Mouse (Mus musculus) urinary bladder, adult 18-20 months (tissue): ENCODE data around the gene Ubxn11.
"Not testable (repeated sequence)": the region's sequence is repeated elsewhere in the genome, so short reads cannot be mapped to it uniquely, and the experiment has no call there.

ENCODE experiments used
- DNase-seq, 2 experiments: peaks; one replicate each; pipeline ENCODE4 v3.0.0; 2022; ENCODE audit warnings: low spot score in 2 of 2, mixed read lengths in 2 of 2

Gene Ubxn11

DNA sequence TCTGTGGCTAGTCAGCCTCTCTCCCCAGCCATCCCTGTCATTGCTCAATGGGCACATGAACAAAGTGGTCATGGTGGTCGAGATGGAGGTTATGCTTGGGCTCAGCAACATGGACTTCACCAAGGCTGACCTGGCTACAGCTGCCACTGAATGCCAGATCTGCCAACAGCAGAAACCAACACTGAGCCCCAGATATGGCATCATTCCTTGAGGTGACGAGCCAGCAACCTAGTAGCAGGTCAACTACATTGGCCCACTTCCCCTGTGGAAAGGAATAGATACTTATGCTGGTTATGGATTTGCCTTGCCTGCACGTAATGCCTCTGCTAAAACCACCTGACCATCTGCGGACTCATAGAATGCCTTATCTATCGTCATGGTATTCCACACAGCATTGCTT, 41.9 kb downstream of the Ubxn11 start:
- not testable (repeated sequence) for DNase-seq

DNA sequence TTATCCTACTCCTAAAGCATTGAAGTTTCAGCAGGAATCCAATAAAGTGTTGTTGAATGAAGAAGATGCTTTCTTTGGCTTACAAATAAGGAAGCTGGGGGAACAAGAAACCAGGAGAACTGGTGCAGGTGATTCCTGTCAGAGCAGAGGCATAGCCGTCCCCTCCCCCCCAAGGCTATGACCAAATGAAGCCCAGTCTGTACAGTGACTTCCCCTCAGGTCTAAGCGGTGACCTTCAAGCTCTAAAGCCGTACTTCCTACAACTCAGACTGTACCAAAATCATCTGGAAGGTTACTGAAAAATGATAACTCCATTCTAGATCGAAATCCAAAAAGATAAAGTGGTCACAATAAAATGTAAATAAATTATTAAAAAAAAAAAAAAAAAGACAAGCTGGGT, 47.0 kb downstream of the Ubxn11 start:
- DNase-seq: no peak

DNA sequence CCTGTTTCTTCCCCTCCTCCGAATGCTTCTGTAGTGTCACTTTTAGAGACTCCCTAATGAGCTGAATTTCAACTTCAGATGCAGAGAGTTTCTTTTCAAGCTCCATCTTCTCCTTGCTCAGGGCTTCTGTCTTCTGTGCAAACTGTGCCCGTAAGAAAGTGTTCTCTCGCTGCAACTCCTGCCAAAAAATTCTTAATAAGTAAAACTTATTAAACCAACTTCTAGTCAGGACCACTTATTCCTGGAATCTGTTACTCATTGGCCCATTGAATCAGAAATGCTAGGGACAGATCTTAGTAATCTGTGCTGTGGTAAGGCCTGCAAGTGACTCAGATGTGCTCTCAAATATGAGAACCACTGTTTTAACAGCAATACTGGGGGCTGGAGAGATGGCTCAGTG, 49.7 kb downstream of the Ubxn11 start:
- no peak for DNase-seq

DNA sequence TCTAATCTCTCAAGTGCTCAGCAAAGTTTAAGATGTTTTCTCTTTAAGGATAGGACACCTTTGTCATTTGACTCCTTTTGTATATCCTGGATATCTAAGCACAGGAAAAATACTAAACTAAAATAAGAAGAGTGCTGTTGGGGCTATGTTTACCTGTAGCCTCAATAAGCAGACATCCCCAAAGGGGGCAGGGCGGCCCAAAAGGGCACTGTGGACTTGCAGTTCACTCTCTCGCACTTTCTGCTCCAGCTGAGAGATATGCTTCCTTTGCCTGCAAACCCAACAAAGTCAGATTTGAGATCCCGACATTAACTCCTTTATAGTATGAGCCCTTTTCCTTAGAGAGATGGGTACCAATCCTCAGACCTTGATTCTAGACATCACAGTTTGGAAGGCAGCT, 51.3 kb downstream of the Ubxn11 start:
- DNase-seq: no peak

DNA sequence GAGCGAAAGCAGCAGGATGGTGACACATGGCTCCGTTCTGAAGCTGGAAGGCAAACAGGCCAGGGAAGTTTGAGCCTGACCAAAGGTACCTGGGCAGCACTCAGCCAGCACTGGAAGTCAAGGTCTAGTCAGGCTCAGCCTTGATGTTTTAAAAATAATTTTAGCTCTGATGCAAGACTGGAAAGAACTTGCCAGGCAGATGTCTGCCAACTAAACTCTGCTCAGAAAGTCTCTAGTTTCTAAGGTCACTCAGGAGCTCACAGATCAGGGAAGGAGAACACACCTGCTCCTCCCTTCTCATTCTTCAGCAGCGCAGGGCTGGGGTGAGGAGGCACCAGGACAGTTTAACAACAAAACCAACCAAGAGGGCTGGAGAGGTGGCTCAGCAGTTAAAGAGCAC, 52.0 kb downstream of the Ubxn11 start:
- no peak for DNase-seq

DNA sequence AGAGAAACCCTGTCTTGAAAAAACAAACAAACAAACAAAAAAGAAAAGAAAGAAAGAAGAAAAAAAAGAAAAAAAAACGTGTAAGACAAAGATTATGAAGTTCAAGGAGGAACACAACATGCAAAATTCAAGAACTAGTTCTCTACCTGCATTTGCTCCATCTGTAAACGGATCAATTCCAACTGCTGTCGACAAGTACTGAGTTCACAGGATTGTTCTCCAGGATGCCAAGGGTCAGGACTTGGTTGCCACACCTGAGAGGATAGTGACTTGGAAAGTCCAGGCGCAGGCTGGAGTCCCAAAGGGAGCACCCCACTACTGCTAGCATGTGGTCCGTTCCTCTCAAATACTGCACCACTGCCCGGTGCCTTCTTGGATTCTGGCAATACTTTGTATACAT, 53.2 kb downstream of the Ubxn11 start:
- no peak for DNase-seq

DNA sequence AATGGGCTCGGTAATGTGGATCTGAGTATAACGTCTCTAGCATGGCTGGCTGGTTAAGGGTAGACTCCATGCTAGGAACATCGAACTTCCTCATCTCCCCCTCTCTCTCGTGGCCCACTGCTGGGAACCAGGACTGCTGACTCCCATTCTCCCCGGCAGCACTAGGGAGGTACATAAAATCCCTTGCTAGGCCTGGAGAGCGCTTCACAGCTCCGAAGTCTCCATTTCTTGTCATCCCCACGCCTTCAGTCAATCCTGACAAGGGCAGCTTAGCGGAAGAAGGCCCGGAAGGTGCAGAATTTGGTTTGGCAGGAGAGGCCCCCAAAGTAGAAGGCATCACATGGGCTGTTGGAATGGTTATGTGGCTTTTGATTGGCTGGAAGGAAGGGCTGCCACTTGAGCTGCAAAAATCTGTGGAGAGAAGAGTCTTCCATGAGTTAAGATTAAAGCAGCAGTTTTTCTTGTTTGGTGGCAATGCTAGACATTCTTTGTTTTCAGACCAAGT, 53.6 kb downstream of the Ubxn11 start:
- no peak for DNase-seq

DNA sequence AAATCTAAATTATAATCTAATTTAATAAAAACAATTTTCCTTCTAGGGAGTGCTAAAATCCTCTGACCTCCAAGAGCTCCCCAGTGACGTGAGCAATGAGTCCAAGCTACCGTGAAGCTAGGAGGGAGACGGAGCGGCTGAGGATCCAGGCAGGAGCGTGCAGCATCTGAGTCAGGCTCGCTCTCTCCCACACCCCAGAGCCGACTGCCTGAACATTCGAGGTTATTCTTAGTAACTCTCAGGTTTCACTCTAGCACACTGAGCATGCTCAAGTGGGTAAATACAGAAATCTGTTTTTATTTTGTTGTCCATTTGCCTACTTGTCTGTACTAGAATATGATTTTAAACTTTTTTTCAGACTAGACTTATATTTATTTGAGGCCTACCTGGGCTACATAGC, 54.4 kb downstream of the Ubxn11 start:
- DNase-seq: peak; percentile 17 to 49

DNA sequence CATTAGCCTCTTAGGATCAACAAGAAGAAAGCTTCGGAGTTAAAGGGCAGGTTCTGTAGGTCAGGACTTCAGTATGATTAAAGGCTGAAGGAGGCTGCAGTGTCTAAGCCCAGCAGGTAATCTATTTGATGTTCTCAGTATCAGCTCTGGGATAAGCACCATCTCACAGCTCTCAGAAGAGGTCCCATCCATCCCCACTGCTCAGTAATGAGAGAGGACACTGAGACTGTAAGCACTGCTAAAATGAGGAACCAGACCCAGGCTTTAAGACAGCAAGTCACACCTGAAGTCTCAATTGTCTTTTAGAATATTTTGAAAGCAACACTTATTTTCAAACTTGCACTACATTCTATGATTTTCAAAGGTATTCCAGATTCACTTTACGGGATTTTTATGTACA, 55.2 kb downstream of the Ubxn11 start:
- DNase-seq: no peak

DNA sequence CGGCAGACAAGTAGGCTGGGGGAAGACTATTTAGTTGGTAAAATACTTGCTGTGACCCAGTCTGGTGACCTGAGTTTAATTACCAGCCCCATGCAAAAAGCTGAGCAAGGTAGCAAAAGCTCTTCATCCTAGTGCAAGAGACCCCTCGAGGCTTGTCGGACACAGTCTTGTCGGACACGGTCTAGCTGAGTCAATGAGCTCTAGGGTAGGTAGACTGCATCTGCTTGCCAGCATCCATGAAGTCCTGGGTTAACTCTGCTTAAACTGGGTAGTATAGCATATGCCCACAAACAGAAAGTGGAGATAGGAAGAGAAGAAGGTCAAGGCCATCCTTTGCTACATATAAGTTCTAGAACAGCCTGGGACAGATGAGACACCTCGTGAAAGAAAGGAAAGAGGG, 56.4 kb downstream of the Ubxn11 start:
- DNase-seq: no peak

DNA sequence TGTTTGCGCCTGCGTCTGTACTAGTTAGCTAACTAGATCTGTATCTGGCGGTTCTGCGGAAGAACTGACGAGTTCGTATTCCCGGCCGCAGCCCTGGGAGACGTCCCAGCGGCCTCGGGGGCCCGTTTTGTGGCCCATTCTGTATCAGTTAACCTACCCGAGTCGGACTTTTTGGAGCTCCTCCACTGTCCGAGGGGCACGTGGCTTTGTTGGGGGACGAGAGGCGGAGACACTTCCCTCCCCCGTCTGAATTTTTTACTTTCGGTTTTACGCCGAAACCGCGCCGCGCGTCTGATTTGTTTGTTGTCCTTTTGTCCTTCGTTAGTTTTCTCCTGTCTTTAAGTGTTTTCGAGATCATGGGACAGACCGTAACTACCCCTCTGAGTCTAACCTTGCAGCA, 57.7 kb downstream of the Ubxn11 start:
- peak; percentile 29 to 33 for DNase-seq

DNA sequence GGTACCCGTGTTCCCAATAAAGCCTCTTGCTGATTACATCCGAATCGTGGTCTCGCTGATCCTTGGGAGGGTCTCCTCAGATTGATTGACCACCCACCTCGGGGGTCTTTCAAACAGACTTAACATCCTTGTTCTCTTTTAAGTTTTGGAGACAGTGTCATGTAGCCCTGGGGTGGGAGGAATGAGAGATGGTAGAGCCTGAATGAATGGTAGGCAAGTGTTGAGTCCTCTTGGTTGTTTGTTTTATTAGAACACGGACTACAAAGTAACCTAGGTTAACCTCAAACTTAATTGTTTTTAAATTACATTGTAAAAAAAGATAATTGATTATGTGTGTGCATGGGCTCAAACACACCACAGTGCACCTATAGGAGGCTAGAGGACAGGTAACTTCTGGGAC, 62.2 kb downstream of the Ubxn11 start:
- no peak for DNase-seq

DNA sequence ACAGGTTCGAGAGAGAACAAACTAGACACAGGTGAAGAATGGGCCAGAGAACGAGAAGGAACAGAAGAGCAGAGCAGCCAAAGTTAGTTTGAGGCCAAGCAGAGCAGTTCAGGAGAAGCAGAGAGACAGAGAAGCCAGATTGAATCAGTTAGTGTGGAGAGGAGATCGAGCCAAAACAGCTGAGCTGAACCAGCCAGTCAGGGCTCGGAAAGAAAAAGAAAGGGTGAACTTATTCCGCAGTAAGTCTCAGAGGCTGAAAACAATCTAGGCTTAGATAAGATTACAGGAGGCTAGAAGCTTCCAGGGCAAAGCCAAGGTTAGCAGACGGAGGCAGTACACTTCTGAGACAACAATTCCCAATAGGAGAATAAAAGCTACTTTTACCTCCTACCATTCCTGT, 62.7 kb downstream of the Ubxn11 start:
- no peak for DNase-seq

DNA sequence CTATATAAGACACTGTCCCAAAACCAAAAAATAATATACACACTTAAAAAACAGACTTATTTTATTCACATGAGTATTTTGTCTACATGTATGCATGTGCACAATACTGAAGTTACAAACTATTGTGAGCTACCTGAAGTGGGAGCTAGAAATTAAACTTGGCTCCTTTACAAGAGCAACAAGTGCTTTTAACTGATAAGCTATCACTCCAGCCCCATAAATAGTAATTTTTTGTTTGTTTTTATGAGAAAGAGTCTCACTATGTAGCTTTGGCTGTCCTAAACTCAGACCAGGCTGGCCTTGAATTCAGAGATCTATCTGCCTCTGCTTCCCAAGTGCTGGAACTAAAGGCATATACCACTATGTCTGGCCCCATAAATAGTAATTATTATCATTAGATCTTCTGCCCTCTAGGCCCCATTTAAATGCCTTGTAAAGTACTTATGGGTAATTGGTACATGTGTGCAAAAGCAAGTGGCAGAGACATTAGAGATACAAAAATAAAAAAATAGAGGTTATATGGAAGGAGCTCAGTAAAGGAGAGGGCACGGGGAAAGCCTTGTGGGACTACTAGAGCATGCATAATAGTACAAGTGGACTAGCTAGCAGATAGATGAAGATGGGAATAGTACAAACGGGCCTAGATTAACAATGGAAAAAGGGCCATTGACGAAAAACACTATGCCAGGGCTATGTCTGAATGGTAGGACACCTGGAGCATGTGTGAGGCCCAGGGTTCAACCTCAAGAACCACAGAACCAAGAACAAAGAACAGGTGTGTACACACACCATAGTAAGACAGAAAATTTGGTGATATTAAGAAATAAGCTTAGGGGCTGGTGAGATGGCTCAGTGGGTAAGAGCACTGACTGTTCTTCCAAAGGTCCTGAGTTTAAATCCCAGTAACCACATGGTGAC, 63.4 kb downstream of the Ubxn11 start:
- no peak for DNase-seq

DNA sequence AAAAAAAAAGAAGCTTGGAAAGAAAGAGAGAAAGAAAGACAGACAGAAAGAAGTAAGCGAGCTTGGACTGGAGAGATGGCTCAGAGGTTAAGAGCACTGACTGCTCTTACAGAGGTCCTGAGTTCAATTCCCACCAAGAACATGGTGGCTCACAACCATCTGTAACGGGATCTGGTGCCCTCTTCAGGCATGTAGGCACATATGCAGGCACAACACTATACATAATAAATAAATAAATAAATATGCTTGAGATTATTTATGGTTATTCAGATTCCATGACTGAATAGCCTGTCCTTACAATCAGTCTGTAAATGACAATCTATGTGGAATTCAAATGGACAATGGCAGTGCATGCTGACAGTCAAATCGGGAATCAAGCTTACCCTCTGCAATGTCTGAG, 64.5 kb downstream of the Ubxn11 start:
- no peak for DNase-seq

DNA sequence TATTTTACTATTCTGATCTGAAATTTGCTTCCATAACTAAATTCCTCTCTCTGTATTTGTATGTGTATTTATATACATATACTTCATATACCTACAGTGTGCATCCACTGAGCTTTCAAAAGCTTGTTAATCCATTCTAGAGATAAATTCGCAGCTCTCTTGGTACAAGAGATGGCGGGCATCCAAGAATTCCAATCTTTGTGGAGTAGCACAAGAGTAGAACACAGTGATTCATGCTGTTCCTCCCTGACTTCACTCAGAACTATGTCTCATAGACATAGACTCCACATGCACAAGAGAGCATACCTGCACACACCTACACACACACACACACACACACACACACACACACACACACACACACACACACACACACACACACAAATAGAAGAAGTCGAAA, 70.0 kb downstream of the Ubxn11 start:
- no peak for DNase-seq
